Comparison of ENCODE assay signal across 23 mouse cellular contexts in genomic region chr2:9639262-9639661, GRCm38 (mm10).
DNase-seq lines count a peak whose midpoint lies in the region; ATAC-seq and TF ChIP-seq lines count a peak whose summit lies in the region.
"Had no signal": no experiment of that assay in that cellular context is flagged by ENCODE, and none has a peak within 500 bp of the region (broad histone marks: within the 10 kb centered on the region; RNA-seq: fewer than 3 reads in every experiment).

No protein-coding gene starts in this region.

- ATAC-seq in intestine, embryonic 15.5 days: peak; percentile 59; the same call in 1 of the 2 replicates
- ATAC-seq in intestine, postnatal 0 days: no peak
- peak; percentile 78 for ATAC-seq in intestine, embryonic 16.5 days
- no peak for ATAC-seq in CD4-positive, CD25-positive, alpha-beta regulatory T cell, adult 4 months
- ATAC-seq: activated CD4-positive, CD25-positive, alpha-beta regulatory T cell, adult 4 months; Patski had no signal

- no peaks in the 10 kb centered on the region for H3K27me3 ChIP-seq in heart, adult 2 months (ENCODE audit: control insufficient read depth, insufficient read depth, low read length)
- no peaks in the 10 kb centered on the region for H3K27me3 ChIP-seq in intestine, embryonic 15.5 days (replicated peaks)
- H3K27me3 ChIP-seq in intestine, postnatal 0 days (replicated peaks; ENCODE audit: control insufficient read depth, insufficient read depth, low read length): no peaks in the 10 kb centered on the region
- no peaks in the 10 kb centered on the region for H3K27me3 ChIP-seq in intestine, embryonic 16.5 days (replicated peaks; ENCODE audit: control insufficient read depth, insufficient read depth, low read length)
- H3K27me3 ChIP-seq: CH12.LX, Patski had no signal

- H3K9me3 ChIP-seq in intestine, embryonic 15.5 days: no peaks in the 10 kb centered on the region
- H3K9me3 ChIP-seq in intestine, postnatal 0 days (ENCODE audit: control insufficient read depth): no peaks in the 10 kb centered on the region
- no peaks in the 10 kb centered on the region for H3K9me3 ChIP-seq in intestine, embryonic 16.5 days (ENCODE audit: control insufficient read depth, low read length)
- H3K9me3 ChIP-seq: G1E had no signal

- 45% methylated on average over 5 of the region's 5 CpGs for WGBS in heart, adult 2 months
- WGBS in intestine, embryonic 15.5 days: 40% methylated on average over 5 of the region's 5 CpGs
- WGBS in intestine, postnatal 0 days: 31% methylated on average over 5 of the region's 5 CpGs
- WGBS in intestine, embryonic 16.5 days: 43% methylated on average over 5 of the region's 5 CpGs

- H3K79me2 ChIP-seq in heart, adult 2 months (replicated peaks; ENCODE audit: control insufficient read depth, insufficient read depth, low read length): no peaks in the 10 kb centered on the region

- no peaks in the 10 kb centered on the region for H3K4me1 ChIP-seq in heart, adult 2 months (ENCODE audit: control insufficient read depth, insufficient read depth, low read length)
- no peaks in the 10 kb centered on the region for H3K4me1 ChIP-seq in intestine, embryonic 15.5 days (replicated peaks)
- H3K4me1 ChIP-seq in intestine, postnatal 0 days (replicated peaks; ENCODE audit: control insufficient read depth, insufficient read depth, low read length): no peaks in the 10 kb centered on the region
- H3K4me1 ChIP-seq in intestine, embryonic 16.5 days (ENCODE audit: control insufficient read depth, insufficient read depth, low read length): no peaks in the 10 kb centered on the region

- no peaks in the 10 kb centered on the region for H3K36me3 ChIP-seq in heart, adult 2 months (ENCODE audit: control insufficient read depth, insufficient read depth, low read length)
- H3K36me3 ChIP-seq in intestine, embryonic 15.5 days: no peaks in the 10 kb centered on the region
- H3K36me3 ChIP-seq in intestine, postnatal 0 days (ENCODE audit: control insufficient read depth, insufficient read depth): no peaks in the 10 kb centered on the region
- no peaks in the 10 kb centered on the region for H3K36me3 ChIP-seq in intestine, embryonic 16.5 days (ENCODE audit: control insufficient read depth, insufficient read depth, low read length)
- H3K36me3 ChIP-seq: G1E had no signal

- no peak for TF ChIP-seq POLR2A in heart, adult 2 months (IDR thresholded peaks at IDR 0.05; ENCODE audit: insufficient read depth, low read depth, low read length)

- DNase-seq in heart, adult 11 months: peak; percentile 18
- DNase-seq in heart, adult 2 months: no peak
- DNase-seq in MN1 (ENCODE audit: low spot score): peak; percentile 30
- DNase-seq in retina, postnatal 1 day: no peak
- DNase-seq: adrenal gland, adult 2 months; adrenal gland, adult 8-10 months; adrenal gland, postnatal 10 days; adrenal gland, postnatal 14 days; adrenal gland, postnatal 25 days; adrenal gland, postnatal 36 days; B cell, adult 2 months; cerebellum, adult 11 months; cerebellum, adult 11-12 months; cerebellum, adult 18-20 months; cerebellum, adult 2 months had no signal

- no peak for TF ChIP-seq CTCF in heart, adult 2 months (IDR thresholded peaks at IDR 0.05)
- no peak for TF ChIP-seq CTCF in intestine, postnatal 0 days (IDR thresholded peaks at IDR 0.05; ENCODE audit: low read depth)

- no peak overlapping the region for H3K27ac ChIP-seq in heart, adult 2 months
- no peak overlapping the region for H3K27ac ChIP-seq in intestine, embryonic 15.5 days
- H3K27ac ChIP-seq in intestine, postnatal 0 days (ENCODE audit: low read depth, low read length): no peak overlapping the region
- H3K27ac ChIP-seq in intestine, embryonic 16.5 days (ENCODE audit: low read length): no peak overlapping the region

- no peak for TF ChIP-seq EP300 in heart, adult 2 months (IDR thresholded peaks at IDR 0.05; ENCODE audit: insufficient read depth, low read depth, low read length)

- H3K9ac ChIP-seq in heart, adult 2 months (ENCODE audit: low read depth, low read length): no peak overlapping the region
- H3K9ac ChIP-seq in intestine, embryonic 15.5 days: no peak overlapping the region
- no peak overlapping the region for H3K9ac ChIP-seq in intestine, postnatal 0 days (ENCODE audit: low read depth, low read length)
- H3K9ac ChIP-seq in intestine, embryonic 16.5 days (ENCODE audit: low read depth, low read length): no peak overlapping the region

- intact Hi-C loops in heart, adult 2 months (cut with DNase I): no loop called here

- H3K4me3 ChIP-seq in heart, adult 2 months: no peak overlapping the region
- no peak overlapping the region for H3K4me3 ChIP-seq in intestine, embryonic 15.5 days (replicated peaks)
- H3K4me3 ChIP-seq in intestine, postnatal 0 days (ENCODE audit: low read depth, low read length): no peak overlapping the region
- no peak overlapping the region for H3K4me3 ChIP-seq in intestine, embryonic 16.5 days (ENCODE audit: low read length)

- H3K4me2 ChIP-seq in intestine, embryonic 15.5 days (replicated peaks): no peak overlapping the region
- no peak overlapping the region for H3K4me2 ChIP-seq in intestine, postnatal 0 days (replicated peaks; ENCODE audit: low read depth)
- no peak overlapping the region for H3K4me2 ChIP-seq in intestine, embryonic 16.5 days (ENCODE audit: low read depth, low read length)

Comparison
In these comparisons a context has a peak if more than half of its experiments do, and no peak if none do; other contexts are left out.
1. DNase-seq: peak in heart, adult 11 months (single experiment) and MN1 (single experiment); none in heart, adult 2 months (0 of 2) and retina, postnatal 1 day (single experiment).
2. ATAC-seq: peak in intestine, embryonic 15.5 days (single experiment) and intestine, embryonic 16.5 days (single experiment); none in intestine, postnatal 0 days (single experiment) and CD4-positive, CD25-positive, alpha-beta regulatory T cell, adult 4 months (single experiment).